Mouse (Mus musculus) cerebellum, postnatal 36 days (tissue): ENCODE measurements at regions not wholly inside any gene's neighbourhood (a gene's known extent, or its start where the extent isn't known, plus 50 kb on each side); places are given as distances from the start of the nearest gene placed in this dataset.

Source experiments
- DNase-seq, 2 experiments: peaks; one replicate each; pipeline ENCODE4 v3.0.0; 2021 to 2022; ENCODE audit warnings: mixed read lengths in 2 of 2

DNA sequence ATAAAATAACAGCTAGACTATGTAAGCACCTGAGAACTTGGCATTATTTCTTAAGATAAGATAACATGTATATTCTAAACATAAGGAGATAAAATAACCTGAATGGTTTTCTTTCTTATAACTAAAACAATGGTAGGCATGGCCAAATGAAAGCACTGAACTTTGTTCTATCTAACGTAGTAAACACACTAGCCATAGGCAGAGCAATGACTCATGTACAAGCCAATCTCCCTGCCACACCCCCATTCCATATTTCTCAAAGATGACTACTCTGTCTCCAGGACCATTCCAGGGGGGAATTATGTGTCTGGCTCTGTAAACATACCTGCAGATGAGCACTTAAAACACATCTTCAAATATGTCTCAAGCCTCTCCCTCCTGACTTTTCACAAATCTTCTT is 80.6 kb upstream of the Slc7a11 start:
- no peak for DNase-seq

DNA sequence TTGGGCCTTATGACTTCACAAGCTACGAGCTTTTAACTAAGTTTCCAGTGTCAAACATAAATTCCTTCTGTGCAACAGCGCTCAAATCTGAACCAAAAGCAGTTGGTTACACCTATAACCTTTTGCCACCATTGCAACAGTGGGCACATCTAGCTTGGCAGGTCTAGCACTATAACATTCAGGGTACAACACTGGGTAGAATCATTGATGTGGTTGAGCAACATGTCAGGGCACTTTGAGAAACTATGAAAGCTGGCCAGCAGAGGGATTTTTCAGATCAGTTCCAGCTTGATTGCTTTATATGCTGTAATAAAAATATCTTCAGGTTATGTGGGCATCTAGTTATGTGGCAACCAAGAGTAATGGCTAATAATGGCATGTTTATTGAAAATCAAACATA is 63.8 kb upstream of the Slc7a11 start:
- DNase-seq = no peak
